Mouse (Mus musculus) small intestine, adult 2 months (tissue): ENCODE measurements around the gene Zfp697.

Experiments used
- CTCF ChIP-seq: fragments of 200-500 bp; IDR thresholded peaks from 2 replicates; pipeline ENCODE4 v1.5.1; 2012; ENCODE audit warnings: low read depth, mild to moderate bottlenecking, control low read depth, inconsistent platforms, low read length, moderate library complexity, mixed read lengths; ENCODE audit not compliant: insufficient replicate concordance, insufficient read length; ENCODE audit errors: extremely low read depth
- POLR2A ChIP-seq: fragments of 200-500 bp; IDR thresholded peaks from 2 replicates; pipeline ENCODE4 v1.6.1; 2012; ENCODE audit warnings: low read depth, mild to moderate bottlenecking, control low read depth, inconsistent platforms, low read length, moderate library complexity

- TF ChIP-seq CTCF (no peak), POLR2A (no peak)
Observed at GRCm38 (mm10) chr3:98756836-98757235, 374.6 kb downstream of the Zfp697 start.
